Mouse (Mus musculus) frontal cortex, adult 2 months (tissue): ENCODE measurements around the gene Chka. TPM values are rescaled to one million over a fixed set of nuclear protein-coding genes. Genes with fewer than 3 reads are reported as not detected.

ENCODE experiments used
- DNase-seq, 2 experiments: peaks; one replicate each; pipeline ENCODE4 v3.0.0; 2022; ENCODE audit warnings: low spot score in 1 of 2; ENCODE audit errors: extremely low spot score in 1 of 2
- polyA plus RNA-seq: library from polyadenylated mRNA; depleted of rRNA; stranded (reverse); fragments of >200 nt; gene quantifications from 2 replicates; pipeline ENCODE4 v1.2.3, GENCODE M21; 2012; rRNA removed

The Chka gene
- 121 and 123 TPM in 2 replicates for polyA plus RNA-seq

DNA sequence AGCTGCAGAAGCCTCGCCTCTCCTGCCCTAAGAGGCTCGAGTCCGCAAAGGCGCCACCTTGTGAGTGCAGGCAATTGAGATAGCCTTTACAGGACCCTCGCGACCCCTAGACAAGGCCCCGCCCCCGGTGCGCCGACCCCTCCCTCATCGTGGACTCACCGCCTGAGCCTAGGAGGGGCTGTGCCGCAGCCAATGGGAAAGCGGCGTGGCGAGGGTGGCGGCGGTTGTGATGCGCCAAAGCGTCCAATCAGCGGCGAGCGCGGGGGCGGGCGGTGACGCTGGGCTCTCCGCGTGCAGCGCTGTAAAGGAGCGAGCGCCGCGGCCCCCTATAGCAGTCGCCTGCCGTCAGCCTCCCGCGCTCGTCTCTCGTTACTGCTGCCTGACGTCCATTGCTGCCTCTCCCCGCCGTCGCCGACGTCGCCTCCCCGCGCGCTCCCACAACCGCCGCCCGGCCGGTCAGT, at the start of gene Chka:
TSS of gene Chka (plus strand) at position 272 of the 461 bp plus-strand sequence.
- DNase-seq, result peak; percentile 94 to 99

DNA sequence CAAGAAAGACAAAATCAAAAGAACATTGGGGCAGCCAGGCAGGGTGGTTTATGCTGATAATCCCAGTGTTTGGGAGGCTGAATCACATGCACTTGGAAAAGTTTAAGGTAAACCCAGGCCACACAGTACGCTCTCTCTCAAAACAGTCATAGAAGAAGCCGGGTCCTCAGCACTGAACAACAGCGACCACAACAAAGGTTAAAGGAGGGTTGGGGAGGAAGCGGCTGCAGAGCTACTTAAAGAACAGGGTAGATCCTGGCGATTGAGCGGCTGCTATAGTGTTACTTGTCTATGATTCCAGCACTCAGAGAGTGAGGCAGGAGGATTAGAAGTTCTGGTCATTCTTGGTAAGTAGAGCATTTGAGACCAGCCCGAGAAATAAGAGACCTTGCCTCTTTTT, 46.0 kb upstream of the Chka start:
- DNase-seq, result no peak

DNA sequence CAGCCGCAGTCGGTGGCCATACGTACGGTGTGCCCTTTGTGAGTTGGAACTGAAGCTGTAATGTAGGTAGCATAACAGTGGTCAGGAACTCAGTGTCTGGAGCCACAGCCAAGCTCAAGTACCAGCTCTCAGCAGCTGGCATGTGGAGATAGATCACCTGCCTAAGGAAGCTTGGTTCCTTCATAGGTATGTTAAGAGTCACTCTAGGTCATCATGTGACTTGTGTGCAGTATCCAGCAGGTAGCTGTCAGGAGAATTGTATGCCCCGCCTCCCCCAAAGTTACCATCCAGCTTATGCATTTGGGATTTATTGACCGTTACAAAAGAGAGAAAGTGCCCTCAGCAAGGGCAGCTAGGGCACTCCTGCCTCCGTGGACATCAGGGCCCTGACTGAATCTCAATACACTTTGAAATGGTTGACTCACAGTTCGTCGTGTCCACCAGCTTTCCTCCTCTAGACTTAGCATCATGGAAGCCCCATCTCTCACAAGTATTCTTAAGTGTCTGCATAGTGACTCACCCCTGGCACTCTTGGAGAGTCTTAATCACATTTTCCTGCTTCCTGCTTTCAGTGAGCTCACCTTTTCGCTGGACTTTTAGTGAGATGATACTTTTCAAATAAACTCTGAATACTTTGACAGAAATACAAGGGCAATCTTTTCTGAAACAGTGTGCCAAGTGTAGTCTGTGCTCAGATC, 40.9 kb upstream of the Chka start:
- no peak for DNase-seq

DNA sequence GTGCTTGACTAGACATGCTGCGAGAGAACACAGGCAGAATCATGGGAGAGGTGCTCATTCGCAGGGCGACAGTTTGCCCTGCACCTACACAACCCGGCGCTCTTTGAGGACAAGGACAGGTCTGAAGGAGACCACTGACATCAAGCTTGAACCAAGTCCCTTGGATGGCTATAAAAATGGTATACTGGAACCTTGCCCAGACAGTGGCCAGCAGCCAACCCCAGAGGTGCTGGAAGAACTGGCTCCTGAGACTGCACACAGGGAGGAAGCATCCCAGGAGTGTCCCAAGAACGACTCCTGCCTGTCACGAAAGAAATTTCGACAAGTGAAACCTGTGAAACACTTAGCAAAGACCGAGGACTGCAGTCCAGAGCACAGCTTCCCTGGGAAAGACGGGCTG, 37.1 kb upstream of the Chka start:
- peak in 1 of 2 experiments; percentile 20 for DNase-seq

DNA sequence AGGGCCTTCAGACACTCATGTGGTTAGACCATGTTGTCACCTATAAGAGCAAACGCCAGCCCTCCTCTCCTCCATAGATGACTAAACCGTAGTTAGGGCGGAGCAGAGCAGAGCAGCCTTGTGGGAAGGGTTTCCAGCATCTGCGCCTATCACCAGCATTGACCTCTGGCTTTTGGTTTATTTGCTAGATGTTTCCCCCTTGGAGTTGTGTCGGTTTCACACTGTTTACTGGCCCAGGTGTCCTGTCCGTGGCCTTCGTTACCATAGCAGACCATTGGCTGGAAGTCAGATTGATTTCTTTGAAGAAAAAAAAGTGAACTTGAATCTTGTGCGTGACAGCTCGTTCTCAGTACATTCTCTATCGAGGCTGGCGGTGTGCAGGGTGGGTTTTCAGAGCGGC, 35.7 kb upstream of the Chka start:
- no peak for DNase-seq

DNA sequence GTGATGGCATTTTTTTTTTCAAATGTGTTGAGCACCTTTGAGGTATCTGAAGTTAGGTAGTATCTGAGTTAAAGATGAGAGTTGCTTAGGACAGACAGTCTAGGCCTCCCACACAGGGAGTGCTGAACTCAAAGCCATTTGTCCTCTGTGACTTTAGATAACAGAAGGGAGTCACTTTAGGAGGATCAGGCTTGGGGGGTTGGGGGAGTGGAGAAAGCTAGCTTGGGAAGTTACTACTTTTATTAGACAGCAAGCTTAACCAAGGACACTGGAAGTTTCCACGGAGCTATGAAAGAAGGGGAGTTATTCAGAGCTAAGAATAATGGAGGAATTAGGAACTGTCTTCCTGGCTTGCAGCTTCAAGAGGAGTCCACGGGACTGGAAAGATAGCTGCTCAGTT, 32.5 kb upstream of the Chka start:
- DNase-seq, result no peak

DNA sequence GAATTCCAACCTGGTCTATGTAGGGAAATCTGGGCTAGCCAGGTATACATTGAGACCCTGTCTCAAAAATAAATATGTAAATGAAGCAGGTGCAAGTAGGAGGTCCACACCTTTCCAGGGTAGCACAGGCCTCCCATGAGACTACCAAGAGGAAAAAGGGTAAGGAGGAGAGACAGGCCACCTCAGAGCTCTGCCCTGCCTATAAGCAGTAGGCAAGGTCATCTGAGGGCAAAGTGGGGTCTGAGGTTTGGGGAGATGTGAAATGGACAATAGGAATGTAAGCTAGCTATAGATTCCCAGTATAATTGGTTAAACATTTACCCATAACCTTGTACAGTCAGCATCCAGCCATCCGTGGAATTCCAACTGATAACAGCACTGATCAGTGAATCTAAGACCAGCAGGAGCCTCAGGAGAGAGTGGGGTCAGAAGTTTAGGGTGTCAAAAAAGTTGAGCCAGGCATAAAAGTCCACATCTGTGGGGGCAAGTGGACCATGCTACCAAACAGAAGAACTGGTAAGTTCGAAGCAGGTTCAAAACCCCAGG, 31.6 kb upstream of the Chka start:
- no peak for DNase-seq

DNA sequence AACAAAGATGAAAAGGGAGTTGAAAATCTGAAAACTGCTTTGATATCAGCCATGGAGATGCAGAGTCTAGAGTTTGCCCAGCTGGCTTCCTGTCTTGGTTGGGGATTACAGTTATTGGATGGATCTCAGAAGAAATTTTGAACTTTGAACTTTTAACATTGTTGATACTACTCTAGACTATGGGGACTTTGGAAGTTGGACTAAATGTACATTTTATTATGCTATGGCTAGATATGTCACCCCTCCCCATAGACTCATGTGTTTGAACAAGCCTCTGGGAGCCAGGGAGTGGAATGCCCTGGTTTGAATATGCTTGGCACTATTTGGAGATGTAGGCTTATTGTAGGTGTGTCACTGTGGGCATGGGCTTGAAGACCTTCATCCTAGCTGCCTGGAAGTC, 26.5 kb upstream of the Chka start:
- no peak for DNase-seq

DNA sequence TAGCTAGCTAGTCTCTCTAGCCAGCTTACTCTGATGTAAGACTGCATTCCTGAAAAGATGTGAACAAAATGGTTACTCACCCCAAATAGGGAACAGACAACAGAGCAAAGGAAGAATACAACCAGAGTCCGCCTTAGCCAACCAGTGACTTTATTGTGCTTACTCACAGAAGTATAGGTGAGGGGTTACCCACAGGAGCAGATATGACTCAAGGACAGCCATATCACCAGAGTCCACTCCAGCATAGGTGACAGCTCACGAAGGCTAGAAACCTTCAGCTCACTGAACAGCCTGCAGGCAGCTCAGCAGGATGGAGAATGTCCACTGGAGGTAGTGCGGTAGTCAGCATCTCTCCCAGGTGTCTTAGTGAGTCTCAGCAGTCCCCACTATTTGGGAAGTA, 21.7 kb upstream of the Chka start:
- no peak for DNase-seq

DNA sequence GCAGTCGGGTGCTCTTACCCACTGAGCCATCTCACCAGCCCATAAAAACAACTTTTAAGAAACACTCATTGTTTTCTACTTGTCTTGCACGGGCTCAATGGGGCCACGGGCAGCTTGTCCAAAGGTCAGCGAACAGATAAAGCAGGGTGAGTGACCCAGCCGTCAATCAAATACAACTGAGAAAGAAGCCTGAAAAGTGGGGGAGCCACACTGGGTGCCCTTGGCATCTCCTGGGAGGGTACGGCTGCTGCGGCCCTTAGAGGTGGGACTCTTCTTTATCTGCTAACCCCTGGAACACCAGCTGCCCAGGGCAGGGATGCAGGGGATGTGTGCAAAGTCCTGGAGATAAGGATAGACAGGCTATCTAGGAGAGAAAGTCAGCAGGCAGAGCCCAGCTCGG, 19.9 kb upstream of the Chka start:
- DNase-seq, result no peak

DNA sequence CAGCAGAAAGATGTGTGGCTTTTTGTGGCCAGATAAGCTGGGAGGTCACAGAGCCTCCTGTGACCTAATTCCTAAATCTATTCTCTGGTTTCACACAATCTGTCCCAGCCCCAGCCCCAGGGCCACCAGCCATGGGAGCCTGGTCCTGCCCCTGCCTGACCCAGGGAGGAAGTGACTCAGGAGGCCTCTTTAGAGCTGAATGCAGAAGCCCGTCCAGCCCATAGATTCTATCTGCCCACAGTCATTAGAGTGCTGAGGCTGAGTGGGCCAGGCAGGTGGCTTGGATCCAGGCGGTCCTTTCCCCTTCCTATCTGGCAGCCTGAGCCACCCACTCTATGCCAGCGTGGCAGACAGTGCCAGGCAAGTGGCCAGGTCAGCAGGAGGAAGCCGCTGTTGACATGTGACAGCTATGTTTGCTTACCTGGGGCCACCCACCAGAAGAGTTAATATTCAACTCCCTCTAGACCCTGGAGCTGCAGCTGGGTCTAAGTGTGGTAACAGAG, 18.7 kb upstream of the Chka start:
- no peak for DNase-seq

DNA sequence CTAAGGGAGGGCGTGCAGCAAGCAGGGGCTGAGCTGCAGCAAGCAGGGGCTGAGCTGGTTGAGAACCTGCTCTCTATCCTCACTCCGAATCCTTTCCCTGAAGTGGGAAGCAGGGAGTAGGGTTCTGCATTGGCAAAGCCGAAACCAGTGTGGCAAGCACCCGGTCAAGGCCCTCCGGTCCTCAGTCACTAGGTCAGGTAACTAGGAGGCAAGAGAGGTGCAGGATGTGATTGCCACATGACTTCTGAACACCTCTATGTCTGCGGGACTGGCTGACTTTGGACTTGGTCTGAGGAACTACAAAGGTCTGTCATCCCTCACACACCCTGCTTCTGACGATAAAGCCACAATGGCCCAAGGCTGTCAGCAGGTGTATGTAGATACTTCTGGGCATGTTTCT, 17.3 kb upstream of the Chka start:
- no peak for DNase-seq

DNA sequence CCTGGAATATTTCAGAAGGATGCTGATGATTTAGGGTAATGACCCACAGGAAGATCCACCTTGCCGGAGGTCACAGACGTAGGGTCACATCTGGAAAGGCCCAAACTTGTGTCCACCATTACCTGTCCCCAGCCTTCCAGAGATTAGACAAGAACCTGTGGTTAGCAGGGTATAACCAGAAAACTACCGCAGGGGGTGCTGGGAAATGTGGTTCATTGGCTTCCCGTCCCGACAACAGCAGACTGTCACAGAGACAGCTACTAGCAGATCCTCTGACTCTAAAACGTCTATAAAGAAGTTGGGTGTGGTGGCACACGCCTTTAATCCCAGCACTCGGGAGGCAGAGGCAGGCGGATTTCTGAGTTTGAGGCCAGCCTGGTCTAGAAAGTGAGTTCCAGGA, 14.8 kb upstream of the Chka start:
- DNase-seq, result no peak

DNA sequence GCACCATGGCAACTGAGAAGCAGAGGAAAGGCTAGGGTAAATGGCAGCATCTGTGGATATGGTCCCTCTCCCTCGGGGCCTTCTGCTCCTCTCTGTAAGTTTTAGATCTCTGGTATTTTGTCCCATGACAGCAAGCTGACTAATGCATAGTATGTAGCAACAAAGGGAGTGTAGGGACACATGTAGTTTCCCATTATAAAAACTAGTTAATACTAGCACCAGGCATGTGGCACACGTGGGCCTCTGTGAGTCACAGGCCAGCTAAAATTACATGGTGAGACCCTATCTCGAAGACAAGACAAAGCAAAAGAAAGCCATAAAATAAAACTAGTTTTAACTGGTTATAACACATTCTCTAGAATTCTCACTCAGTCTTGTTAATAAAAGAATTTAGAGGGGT, 12.6 kb upstream of the Chka start:
- DNase-seq, result no peak

DNA sequence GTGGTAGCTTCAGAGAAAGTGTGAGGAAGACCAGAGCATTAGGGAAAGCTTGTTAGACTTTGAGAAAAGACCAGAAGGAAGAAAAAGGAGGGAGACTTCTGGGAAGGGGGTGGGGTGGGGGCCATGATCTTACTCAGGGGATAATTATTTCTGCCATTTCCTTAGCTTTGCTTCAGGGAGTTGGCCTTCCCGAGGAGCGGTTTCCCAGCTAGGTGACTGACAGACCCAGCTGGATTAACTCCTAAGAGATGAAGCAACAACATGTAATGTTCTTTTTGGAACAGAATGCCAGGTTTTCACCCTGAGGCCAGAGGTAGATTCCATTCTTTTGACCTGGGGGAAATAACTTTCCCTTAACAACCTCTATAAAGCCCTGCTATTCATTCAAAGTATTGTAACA, 11.9 kb upstream of the Chka start:
- DNase-seq, result no peak

DNA sequence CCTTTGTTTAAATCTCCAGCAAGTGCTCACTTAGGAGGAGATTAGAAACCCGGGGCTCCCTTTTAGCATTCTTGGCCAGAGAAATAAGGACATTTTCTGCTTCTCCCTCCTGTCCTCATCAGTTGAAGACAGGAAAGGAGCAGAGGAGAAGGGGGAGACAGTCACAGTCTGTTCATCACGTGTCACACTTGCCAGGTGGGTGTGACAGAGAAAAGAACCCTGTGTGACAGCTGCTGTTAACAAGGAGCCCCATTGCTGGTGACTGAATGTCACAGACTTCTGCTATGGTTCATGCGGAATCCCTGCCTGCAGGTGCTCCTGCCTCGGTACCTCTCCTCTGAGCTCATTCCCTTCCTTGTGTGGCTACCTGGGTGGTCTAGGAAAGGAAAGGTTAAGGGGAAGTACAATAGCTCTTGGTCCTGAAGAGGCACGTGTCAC, 11.3 kb upstream of the Chka start:
- no peak for DNase-seq

DNA sequence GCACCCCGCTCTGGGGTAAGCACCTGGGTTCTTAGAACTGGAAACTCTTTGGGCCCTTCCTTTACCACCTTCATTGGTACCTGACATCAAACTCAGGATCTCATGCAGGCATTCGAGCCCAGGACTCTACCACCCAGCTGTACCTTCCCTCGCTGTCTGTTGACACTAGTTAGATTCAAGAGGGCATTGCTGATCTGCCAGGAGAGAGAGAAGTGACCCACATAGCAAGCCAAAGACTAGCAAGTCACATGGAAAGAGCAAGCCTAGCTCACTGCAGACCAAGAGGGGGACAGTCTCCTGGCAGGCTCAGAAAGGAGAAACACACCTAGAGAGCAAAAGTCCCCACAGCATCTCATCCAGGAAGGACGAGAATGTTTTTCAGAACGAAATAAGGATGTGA, 10.9 kb upstream of the Chka start:
- DNase-seq, result no peak

DNA sequence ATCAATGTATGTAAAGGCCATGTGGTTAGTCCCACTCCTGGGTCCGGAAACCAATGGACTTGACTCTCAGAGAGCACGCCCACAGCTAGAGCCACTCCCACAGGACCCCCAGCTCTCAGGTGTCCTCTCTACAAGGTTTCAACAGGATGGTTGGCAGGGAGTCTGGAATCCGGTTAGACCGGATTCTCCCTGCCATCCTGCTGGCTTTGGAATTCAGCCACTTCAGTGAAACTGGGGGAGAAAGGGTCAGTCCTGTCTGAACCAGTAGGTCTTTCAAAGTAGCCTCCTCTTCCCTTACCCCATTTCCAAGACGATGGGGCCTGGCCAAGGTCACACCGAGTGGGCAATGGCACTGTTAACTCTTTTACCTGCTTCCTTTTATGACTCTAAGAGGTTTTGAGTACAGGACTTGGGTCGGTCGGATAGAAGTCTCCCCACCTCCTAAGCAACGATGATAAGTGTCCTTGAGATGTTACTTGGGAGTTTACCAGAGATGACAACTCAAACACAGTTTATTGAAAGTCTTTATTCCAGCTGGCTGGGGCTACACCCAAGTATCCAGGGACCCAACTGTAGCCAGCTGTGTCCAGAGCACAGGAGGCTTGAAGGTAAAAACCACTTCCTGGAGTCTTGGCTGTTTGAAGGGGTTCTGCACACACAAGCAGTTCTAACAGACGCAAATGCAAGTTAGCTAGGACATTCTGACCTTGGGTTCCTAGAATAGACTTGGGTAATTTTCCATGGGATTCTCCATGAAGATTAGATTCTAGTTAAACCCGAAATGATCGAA, 9.0 kb upstream of the Chka start:
- DNase-seq, result no peak

DNA sequence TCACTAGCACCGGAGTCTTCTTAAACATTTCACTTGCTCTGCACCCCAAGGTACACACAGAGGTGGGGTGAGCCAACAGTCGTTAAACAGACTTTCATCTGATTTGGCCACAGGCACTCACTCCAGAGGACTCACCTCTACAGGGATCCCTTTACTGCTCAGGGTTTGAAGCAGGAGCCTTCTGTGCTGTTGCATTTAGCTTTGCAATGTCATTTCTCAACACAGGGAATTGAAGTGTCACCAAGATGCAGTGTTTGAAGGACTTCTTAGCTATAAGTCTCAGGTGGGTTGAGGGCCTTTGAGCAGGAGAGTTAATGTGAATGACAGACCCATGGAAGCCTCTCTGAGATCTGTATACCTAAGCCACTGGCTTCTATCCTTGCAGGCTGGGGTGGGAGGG, 7.9 kb upstream of the Chka start:
- no peak for DNase-seq

DNA sequence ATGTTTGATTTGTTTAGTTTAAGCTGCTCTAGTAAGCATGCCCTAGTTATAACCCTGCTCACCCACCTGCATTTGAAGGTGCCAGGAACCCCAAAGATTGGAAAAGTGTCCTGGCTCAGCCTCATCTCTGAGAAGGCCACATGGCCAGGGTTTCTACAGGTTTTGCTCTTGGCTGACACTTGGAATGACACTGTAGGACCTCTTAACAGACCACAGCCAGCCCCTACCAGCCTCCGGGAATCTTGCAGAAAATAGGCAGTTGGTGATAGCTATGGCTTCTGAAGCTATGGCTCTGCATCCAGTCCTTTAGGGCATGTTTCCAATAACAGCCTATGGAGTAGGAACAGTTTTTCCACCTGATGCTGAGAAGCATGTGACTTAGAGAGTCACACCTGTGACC, 6.7 kb upstream of the Chka start:
- DNase-seq, result no peak

DNA sequence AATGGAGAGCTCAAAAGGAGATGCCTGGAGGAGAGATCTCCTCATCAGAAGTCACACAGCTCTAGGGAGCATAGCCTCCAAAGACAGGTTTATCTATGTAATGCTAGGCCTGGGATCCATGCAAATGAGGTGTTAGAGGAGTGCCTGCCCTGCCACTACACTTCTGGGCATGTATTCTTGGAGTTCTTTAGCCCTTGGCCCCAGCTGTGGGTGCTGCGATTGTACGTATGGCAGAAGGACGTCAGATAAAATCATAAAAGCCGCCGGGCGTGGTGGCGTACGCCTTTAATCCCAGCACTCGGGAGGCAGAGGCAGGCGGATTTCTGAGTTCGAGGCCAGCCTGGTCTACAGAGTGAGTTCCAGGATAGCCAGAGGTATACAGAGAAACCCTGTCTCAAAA, 6.2 kb upstream of the Chka start:
- DNase-seq, result no peak
